Mouse (Mus musculus) left cerebral cortex, postnatal 36 days (tissue): ENCODE measurements around the gene Lipe. TPM values are rescaled to one million over a fixed set of nuclear protein-coding genes. Genes with fewer than 3 reads are reported as not detected.
"Not testable (repeated sequence)": the region's sequence is repeated elsewhere in the genome, so short reads cannot be mapped to it uniquely, and the experiment has no call there.

Experiments
- DNase-seq, 2 experiments: peaks; one replicate each; pipeline ENCODE4 v3.0.0; 2021 to 2022; ENCODE audit warnings: low spot score in 2 of 2, mixed read lengths in 1 of 2
- intact Hi-C: fragments of 180-260 bp; cut with DNase I; formaldehyde crosslinking; loops from one replicate; pipeline ENCODE4 v1.15.1; 2025
- total RNA-seq, 2 experiments: library from RNA; stranded (reverse); gene quantifications; 2 replicates each; pipeline ENCODE4 v1.2.3; 2021

Gene Lipe
- total RNA-seq, 2 experiments from 2014 or later: 6.0 to 11.2 TPM

DNA sequence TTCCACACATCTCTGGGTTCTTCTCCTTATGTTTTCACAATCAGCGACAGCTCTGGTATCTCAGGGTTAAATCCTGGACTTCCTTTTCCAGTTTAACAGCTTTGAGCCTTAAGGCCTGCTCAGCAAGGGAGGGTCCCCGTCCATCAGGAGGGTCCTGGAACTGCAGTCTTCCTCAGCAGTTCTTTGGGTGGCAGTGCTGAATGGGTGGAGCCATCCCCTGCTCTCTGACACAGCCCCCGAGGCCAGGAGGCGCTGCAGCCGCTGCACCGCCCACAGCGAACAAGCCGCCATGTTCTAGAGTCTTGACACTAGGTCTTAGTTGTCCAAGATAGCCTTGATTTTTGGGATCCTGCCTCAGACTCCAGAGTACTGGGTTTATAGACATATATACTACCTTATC lies 21.0 kb upstream of the Lipe start:
- DNase-seq: no peak
- intact Hi-C loops: no loop called here

- no peak for DNase-seq
- intact Hi-C loops: no loop called here
Observed at GRCm38 (mm10) chr7:25417597-25417996, 19.1 kb upstream of the Lipe start.

DNA sequence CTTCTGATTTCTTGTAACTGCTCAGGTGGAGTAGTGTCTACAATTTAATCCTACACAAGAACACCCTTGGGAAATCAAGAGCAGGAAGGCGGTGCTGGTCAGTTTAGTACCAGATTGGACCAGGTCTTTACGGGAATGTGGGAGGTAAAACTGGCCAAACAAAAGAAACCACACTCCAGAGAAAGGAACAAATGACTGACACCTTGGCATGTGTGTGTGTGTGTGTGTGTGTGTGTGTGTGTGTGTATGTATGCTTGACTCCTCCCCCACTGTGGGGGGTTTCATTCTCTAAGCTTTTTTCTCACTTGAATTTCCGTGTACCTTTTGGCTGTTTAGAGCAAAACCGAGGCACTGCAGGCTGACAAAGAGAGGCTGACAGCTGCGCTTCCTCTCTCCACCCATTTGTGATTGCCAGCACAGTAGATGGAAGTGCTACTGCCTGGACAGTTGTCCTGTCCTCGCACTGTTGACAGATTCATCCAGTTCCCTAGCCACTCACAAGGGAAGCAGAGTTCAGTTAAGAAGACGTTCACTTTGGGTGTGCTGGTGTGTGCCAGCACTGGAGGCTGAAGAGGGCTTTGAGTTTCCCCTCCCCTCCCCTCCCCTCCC lies 14.4 kb upstream of the Lipe start, which contains the start of gene Cxcl17:
Cxcl17 (minus strand) TSS at position 54 of the 609 bp plus-strand sequence.
- no peak for DNase-seq
- intact Hi-C loops: no loop called here

GRCm38 (mm10) chr7:25411861-25412260 lies 13.4 kb upstream of the Lipe start:
- no peak for DNase-seq
- intact Hi-C loops: no loop called here

DNA sequence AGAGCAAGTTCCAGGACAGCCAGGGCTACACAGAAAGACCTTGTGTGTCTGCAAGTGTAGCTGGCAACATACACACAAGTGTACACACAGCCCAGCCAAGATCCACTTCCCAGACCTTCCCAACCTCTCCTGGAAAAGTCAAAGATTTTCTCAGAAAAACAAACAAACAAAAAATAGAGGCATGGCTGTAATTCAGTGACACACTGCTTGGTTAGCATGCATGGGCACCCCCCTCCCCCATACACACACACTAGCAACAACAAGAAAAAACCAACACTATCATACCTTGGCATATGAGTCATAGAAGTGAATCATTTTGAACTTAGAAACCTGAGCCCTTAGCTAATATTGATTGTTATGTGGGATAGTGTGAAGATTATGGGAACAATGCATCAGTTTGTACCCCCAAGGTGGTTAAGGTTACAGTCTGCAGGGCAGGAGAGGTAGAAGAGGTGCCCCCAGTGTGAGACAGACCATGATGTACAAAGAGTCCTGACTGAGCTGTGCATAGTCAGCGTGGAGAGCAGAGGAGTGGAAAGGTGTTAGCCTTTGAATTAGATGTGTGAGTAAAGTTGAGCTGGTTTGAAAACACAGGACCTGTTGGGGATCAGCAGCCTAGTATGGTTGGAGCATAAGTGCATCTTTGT lies 12.6 kb upstream of the Lipe start:
- intact Hi-C loops: no loop called here
- DNase-seq: no peak

DNA sequence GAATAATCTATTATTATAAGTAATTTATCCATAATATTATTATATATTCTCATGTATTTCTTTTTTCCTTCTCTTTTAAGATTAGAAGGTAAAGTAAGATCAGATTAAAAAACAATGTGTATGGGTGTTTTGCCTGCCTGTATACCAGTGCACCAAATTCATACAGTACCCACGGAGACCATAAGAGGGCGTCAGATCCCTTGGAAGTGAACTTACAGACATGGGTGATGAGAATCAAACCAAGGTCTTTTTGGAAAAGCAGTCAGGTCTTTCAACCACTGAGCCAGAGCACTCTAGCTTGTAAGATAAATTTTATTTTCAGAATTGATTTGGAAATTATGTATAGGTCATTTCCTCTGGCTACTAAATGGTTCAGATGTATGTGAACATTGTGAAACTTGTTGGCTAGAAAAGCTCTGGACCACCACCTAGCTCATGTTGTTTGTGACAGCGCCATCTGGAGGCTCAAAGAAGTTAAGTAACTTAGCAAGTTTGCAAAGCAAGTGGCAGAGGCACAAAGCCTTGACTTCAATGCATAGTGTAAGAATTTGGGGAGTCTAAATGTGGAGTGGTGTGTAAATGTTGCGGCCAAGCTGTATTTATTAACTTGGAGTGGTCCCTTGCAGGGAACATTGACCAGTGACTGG lies 10.7 kb upstream of the Lipe start:
- intact Hi-C loops: no loop called here
- DNase-seq: no peak

- intact Hi-C loops: no loop called here
- DNase-seq: no peak
Observed at GRCm38 (mm10) chr7:25406468-25406867, 8.0 kb upstream of the Lipe start.

- intact Hi-C loops: no loop called here
- no peak for DNase-seq
Observed at GRCm38 (mm10) chr7:25402671-25403101, 4.2 kb upstream of the Lipe start.

DNA sequence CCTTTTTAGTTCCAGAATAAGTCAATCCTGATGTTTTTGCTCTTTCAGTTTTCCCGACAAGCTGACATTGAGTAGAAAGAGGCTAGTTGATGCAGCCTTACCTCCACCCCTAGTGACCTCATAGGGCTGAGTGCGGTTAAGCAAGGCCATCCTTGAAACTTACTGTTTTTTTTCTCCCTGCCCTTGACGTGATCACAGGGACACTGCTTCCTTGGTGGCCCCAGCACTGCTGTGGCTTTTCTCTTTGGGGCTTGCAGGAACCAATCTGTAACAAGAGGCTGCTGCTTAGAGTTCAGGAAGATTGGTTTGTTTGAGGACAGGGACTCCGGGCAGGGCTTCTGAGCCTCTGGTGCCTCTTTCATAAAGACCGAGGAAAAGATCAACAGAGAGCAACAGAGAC lies 3.5 kb upstream of the Lipe start:
- intact Hi-C loops: no loop called here
- DNase-seq: no peak

DNA sequence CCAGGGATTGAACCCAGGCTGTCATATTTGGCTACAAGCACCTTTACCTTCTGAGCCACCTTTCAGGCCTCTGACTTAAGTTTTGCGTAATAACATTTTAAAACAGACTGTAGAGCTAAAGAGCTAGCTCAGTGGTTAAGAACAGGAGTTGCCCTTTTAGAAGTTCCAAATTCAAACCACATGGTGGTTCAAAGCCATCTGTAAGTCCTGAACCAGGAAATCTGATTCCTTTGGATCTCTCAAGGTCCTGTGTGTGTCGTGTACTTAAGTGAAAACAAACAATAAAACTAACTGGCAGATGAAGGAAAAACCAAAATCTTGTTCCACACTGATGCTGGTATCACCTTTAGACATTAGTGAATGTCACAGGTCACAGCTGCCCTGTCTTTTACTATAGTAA lies 3.0 kb upstream of the Lipe start:
- DNase-seq: no peak
- intact Hi-C loops: no loop called here

- intact Hi-C loops, DNase-seq: not testable (repeated sequence)
Observed at GRCm38 (mm10) chr7:25399028-25399427, 518 bp upstream of the Lipe start.

DNA sequence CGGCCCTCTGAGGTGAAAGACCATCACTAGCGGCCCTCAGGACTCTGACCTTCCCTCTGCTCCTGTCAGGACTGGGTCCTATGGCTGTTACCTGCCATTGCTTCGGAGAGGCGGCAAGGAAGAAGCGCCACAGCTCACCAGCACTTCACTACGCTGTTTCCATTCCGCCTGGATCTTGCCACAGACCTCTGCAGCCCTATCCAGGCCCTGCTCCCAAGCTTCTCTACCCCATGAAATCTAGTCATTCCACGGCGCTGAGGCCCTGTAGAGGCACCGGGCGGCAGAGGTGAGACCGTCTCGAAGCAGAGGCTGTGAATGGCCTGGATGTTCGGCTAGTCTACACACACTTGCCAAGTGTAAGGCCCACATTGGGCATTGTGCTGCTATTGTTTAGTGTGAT lies 1.9 kb downstream of the Lipe start:
- intact Hi-C loops: no loop called here
- no peak for DNase-seq

DNA sequence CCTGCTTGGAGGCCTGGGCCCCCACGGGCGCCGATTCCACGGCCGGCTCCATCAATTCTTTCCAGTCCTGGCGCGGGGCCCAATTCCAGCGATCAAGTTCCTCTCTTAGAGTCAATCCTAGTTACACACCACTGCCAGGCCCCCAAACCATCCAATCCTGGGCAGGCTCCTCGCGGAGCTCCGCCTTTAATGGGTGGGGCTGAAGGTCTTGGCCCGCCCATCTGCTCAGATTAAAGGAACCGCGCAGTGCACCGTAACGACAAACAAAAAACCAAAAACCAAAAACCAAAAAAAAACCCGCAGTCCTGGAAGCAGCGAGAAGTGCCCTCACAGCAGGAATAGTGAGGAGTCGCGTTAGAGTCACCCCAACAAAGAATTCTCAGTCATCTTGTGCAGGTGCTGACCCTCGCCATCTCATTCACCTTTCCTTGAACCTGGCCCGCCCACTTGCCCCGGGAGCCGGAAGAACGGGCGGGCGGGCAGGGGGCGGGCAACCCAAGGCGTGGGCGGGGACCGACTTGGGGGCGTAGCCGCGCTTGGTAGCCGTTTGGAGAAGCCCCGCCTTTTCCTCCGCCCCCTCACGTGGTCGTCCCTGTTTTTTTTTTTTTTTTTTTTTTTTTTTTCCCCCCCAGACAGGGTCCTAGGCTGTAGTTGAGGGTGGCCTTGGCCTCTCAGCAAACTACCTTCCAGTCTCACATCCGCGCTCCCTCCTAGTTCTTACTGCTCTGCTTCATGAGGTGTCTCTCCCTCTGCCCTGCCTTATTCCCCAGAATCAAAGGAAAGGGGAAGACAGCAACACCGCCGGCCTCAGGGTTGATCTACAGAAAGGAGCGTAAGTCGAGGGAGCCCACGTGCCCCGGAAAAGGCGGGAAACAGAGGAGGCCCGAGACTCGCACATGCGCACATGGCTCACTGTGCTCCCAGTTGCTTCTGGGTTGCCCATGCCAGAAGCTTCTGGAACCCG lies 2.7 kb downstream of the Lipe start:
- DNase-seq: peak; percentile 93 to 95
- intact Hi-C loops: no loop called here

DNA sequence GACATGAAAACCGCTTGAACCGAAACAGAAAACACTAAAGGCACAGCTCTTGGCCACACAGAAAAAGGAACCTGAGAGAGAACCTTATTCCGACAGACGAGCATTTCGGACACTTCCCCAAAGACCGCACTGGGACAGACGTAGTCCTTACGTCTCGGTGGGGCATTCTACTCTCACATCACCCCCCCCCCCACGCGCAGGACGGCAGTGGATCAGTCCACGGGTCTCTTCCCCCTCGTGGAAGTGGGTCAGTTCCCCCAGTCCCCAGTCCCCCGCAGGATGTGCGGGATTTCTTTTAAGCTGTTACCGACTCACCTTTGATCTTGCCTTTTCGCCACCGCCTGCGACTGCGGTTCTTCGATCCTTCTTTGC lies 3.3 kb downstream of the Lipe start:
- no peak for DNase-seq
- intact Hi-C loops: no loop called here

- no peak for DNase-seq
- intact Hi-C loops: no loop called here
Observed at GRCm38 (mm10) chr7:25394754-25395153, 3.8 kb downstream of the Lipe start.

DNA sequence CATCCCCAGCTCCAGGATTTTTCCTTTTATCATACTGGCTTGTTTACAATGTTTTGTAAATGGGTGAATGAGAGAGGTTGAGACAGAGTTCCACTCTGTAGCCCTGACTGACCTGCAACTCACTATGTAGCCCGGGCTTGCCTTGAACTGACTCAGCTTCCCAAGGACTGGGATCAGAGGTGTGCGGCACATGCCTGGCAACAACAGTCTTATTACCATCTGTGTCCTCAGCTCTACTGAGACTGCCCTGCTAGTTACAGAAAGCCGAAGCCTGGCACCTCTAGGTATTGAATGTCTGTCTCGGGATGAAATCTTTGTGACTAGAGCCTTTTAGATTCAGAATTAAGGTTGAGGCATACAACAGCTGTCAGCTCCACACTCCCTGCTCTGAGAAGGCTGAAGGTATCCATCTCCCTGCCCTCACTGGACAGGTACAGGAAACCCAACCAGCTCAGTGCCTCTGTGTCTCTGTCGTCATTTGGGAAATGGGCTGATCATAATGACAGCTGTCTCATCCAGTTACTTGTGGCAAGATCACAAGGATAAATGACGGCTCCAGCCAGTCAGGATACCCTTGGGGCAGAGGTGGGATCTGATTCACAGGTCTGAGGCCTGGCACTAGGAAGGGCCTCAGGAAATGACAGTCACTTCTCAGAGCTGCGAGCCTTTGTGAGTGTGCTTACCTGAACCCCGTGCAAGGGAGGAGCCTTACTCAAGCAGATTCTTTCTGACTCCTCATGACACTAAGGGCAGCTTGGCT lies 4.9 kb downstream of the Lipe start:
- DNase-seq: no peak
- intact Hi-C loops: no loop called here

- intact Hi-C loops: no loop called here
Observed at GRCm38 (mm10) chr7:25392851-25393250, 5.7 kb downstream of the Lipe start.

GRCm38 (mm10) chr7:25391856-25392453 lies 6.6 kb downstream of the Lipe start:
- intact Hi-C loops: no loop called here
- DNase-seq: no peak

More at GRCm38 (mm10) chr7:25392851-25393250, 5.7 kb downstream of the Lipe start:
- no peak for DNase-seq

GRCm38 (mm10) chr7:25390986-25391385 lies 7.5 kb downstream of the Lipe start:
- intact Hi-C loops: no loop called here
- no peak for DNase-seq
